Mouse (Mus musculus): ENCODE measurements around the gene Eme1.

Gene Eme1

DNA sequence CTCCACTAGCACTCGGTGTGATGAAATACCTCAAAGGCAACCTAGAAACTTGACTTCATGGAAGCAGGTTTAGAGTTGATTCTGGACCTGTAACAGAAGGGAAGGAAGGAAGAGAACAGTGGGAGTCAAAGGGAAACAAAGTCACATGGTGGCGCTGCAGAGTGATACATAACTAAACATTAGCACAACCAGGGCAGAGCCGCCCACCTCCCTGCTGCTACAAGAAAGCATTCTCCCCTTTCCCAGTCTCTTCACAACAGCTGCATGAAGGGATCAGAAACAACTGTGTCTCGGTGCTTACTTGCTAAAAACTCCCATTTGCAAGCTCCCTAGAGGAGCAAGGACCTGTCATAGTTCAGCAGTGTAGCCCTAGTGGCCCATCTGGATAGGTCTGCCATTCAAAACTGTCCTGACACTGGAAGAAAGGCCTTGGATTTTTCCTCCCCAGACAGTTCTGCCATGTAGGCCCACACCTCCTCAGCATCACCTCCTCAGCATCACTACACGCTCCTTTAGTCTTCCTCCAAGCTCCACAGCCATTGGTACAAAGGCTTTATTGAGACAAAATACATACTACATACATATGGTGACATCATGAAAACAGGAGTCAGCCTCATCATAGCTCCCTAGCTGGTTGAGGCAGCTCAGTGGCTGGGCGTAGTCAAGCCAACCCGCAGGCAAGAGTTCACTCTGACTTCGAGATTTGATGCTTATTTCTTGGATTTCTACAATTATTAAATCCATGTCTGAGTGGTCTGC, 9.1 kb downstream of the Eme1 start:
- no peak for DNase-seq

DNA sequence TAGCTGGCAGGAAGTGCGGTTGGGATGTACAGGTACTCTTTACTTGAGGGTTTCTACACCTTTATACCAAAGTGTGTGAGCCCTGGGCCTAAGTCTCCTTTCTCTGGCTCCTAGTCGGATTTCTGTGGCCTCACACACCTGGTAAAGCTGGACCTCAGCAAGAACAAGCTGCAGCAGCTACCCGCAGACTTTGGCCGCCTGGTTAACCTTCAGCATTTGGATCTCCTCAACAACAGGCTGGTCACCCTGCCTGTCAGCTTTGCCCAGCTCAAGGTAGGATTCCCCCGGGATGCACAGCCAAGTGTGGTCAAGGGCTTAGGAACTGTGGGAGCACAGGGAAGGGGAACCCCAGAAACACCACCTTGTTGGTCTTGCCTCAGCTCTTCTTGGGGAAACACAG, 19.3 kb downstream of the Eme1 start:
- DNase-seq: no peak

DNA sequence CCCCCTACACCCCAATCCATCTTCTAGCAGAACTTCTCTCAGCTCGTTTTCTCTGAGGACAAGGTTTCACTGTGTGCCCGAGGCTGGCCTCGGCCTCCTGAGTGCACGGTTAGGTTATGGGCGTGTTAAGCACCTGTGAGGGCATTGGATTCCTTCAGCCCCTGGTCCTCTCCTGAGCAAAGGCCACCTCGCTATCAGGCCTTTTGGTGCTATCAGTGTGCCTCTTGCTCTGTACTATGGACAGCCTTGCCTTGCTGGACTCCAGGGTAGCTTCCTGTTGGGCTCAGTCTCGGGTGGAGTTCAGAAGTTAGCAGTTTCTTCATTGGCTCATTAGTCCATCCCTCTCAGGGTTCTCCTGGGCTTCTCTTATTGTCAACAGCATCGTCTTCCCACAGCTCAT, 20.8 kb downstream of the Eme1 start:
- no peak for DNase-seq

DNA sequence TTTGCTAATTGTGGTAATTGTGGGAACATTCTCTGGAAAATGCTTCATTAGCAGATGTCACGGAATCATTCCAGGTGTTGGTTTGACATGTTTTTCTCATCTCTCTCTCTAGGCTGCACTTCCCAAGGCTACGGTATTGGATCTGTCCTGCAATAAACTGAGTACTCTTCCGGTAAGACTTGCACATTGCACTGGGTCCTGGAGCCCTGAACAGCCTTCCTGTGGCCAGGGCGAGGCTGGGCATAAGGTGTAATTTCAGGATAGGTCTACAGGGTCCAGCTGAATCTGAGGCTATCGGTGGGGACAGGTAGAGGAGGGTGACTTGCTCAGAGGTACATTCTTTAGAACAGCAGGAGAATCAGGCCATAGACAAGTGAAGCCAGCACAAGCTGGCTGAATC, 21.8 kb downstream of the Eme1 start:
- no peak for DNase-seq

DNA sequence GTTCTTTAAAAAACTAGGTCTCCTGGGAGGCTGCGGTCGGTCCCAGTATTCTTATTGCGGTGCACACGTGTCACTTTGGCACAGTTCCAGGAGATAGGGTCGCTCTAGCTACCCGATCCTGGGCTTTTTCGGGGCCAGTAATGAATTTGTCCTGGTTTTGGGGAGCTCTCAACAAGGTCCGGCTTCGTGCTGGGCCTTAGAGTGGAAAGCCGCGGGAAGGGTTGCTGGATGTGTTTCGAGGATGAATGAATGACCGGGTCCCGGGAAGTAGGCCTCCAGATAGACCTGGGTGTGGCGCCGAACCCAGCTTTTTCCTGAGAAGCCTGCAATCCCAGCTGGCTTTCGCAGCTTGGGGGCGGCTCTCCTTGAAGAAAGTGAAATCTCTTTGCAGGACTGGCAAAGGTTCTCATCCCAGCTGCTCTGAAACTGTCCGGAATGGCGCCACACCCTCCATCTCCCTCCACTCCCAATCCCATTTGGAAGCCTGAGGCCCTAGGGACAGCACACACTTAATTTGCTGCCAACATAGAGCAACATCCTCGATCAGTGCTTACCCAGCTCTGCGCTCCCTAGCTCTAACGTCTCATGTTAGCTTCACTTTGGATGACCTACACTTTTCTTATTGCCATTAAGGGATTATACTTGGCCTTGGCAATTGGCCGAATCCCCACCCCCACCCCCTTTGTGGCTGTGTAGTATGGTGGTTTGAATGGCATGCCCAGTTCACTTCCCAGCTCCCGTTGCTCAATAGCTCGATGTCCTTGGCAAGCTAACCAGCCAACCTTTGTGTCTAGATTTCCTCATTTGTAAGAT, 23.4 kb downstream of the Eme1 start:
- peak; percentile 40 for DNase-seq

DNA sequence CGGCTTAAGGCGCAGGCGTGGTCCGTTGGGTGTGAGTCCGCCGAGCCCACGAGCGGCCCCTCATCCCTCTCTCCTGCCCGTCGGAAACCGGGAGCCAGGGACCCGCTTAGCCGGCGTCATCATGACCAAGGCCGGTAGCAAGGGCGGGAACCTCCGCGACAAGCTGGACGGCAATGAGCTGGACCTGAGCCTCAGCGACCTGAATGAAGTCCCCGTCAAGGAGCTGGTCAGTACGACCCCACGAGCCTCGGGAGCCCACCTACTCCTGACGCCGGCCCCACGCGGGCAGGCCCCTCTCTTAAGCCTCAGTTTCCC, 23.9 kb downstream of the Eme1 start:
- no peak for DNase-seq

DNA sequence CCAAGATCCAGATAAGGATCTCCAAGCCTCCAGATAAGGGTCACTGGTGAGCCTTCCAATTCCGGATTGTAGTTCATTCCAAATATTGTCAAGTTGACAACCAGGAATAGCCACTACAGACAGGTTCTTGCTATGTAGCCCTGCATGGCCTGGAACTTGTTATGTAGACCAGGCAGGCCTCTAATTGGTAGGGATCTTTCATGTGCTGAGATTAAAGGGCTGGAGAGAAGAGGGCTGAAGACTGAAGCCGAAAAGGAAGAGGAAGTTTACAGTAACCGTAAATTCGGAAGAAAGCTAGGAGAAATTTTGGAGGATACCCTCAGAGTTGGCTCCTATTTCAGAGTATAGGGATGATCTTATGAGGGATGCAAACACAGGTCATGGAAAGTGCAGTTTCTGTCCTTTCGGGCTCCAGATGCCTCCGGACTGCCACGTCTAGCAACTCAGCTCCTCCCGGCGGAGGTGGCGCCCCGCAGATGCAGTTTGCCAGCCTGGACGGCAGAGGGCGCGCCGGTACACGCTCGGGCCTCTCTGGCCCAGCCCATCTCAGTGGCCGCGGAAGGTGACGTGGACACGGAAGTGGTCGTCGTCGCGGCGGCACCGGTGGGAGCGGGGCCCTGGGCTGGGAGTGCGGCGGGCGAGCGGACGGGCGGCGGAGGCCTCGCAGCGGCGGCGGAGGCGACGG, 24.4 kb downstream of the Eme1 start, which contains the start of gene Lrrc59:
Gene Lrrc59 (plus strand): TSS at position 569 of the 685 bp plus-strand sequence.
- DNase-seq: peak; percentile 98

DNA sequence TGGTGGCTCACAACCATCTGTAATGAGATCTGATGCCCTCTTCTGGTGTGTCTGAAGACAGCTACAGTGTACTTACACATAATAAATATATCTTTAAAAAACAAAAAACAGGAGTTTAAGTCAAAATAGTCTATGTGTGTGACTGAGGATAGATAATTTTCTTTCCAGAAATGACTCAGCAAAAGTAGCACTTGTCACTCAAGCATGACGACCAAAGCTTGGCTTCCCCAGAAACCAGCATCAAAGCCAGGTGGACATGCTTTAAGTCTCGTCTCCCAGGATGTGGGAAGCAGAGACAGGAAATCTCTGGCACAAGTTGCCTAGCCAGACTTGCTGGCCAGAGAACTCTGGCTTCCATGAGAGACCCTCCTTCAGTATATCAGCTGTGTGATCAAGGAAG, 31.6 kb downstream of the Eme1 start:
- no peak for DNase-seq

DNA sequence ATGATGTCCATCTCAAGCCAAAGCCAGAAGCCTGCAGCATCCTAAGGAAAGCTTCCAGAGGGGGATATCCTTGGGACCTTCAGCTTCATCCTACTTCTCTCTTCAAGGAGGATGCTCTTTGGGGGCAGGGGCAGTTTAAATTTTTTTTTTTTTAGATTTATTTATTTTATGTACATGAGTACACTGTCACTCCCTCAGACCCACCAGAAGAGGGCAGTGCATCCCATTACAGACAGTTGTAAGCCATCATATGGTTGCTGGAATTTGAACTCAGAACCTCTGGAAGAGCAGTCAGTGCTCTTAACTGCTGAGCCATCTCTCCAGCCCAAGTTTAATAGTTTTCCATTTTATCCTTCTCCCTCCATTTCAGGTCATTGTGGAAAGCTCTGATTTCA, 32.3 kb downstream of the Eme1 start:
- DNase-seq: no peak

DNA sequence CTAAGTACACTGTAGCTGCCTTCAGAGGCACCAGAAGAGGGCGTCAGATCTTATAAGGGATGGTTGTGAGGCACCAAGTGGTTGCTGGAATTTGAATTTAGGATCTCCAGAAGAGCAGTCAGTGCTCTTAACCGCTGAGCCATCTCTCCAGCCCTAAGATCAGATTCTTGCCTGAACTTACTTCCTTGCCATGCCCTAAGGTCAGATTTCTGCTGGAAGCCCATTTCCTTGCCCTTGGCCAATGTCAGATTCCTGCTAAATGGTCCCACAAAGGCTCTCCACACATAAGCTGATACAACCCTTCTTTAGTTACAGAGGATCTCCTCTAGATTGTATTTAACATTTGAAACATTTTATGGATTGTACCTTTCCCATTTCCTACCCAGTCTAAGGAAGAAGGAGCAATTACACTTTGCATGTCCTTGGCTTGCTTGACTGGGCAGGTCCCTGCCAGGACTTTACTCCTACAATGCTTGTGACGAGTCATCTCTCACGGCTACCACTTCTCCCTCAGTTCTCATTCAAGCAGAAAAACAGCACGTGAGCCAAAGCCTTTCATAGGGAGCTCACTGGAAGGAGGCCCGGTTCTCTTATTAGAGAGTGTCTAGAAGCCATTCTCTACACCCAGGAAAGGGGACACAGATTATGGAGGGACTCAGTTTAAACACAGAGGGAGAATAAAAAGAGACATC, 32.9 kb downstream of the Eme1 start:
- no peak for DNase-seq

DNA sequence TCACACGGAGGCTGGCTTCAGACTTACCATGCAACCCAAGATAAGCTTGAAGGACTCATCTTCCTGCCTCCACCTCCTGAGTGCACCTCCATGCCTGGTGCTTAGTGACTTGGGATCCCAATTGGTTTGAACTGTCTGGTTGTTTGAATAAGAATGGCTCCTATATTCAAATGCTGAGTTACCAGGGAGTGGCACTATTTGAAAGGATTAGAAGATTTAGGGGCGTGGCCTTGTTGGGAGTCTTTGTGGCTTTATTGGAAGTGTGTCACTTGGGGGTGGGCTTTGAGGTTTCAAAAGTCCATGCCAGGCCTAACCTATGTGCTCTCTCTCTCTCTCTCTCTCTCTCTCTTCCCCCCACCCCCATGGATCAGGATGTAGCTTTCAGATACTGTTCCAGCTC, 36.1 kb downstream of the Eme1 start:
- no peak for DNase-seq

DNA sequence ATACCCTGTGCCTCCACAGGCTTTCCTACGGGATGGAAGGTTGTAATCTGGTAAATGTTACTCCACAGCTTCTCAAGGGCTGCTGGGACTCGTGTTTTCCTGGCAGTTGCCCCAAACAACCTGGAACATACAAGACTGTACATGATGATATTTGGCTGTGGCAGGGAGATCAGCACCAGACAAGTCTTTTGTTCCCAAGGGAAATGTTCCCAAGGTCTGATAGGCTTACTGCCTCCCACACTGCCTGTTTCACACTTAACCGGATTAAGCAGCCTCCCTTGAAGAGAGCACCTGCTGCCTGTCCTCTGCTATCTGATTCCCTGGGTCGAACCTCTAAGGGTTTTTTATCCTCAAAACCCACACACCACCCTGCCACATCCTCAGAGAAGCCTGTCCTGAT, 38.3 kb downstream of the Eme1 start:
- DNase-seq: no peak

DNA sequence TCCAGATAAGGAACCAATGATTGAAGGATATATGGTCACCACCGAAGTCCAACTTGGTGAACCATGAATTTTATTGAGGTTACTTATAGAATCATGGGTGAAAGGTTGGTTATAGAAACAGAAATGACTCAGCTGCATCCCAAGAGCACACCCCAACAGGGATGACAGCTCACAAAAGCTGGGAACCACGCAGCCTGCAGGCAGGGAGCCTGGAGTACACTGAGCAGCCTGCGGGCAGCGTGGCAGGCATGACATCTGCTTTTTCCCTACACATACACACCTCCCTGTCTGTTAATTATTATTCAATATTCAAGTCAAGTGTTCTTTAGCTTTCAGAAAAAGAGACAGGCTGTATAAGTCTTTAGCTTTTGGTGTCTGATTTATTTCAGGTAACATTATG, 39.2 kb downstream of the Eme1 start:
- no peak for DNase-seq

DNA sequence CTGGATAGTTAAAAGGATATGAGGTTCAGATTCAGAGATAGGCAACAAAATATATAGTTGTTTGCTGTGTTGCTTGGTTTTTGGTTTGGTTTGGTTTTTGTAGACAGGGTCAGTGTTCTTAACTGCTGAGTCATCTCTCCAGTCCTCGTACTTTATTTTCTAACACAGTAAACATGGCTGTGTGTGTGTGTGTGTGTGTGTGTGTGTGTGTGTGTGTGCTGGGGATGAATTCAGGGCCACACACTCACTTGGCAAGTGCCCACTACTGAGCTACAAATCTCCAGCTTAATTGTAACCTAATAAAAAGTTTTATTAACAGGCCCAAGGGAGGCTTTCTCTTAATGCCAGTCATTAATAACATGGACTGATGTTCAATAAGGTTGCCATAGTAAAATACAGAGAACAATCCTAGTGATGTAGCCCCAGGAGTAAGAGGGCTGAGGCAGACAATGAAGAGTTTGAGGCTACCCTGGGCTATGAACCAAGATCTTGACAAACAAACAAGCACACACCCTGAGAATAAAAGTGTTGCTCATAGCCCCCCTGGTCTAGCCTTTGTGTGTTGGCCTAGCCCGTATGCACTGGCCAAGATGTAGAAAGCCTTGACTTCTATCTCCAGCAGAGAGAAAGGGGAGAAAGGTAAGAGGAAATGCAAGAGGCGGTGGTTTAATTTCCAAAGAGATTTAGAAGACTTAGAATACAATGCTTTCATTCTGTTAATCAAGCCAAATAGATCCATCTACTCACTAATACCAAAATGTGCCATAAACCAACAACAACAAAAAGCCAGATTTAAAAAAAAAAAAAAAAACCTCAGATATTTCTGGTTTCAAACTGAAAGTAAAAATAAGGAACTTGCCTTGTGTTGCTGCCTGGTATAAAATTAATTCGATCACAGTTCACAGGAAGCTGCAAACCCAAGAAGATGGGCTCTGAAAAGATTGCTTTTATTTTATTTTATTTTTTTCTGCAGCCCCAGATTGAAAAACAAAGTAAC, 42.7 kb downstream of the Eme1 start:
- no peak for DNase-seq

DNA sequence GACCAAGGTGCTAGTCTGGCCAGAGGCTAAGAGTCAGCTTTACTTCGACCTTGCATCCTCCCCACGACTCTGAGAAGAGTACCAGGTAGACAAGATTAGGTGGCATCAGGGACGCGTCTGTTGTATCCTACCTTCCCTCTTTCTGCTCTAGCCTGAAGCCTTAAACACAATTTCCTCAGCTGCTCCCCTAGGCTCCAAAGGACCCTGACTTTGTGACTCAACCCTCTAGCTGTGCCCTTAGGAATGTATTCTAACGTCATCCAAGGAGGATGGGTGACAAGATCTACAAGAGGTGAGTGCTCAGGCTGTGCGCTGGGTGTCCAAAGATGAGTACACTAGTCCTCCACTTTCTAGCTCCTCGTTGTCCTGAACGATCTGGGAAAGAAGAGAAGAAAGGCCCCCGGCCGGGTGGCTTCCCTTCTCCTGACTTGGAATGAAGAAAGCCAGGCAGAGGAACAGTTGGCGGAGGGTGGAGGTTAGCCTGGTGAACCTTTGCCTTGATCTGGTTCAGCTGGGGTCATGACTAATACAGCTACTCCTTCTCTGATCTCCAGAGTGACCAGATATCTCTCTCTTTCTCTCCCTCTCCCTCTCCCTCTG, 51.3 kb downstream of the Eme1 start:
- DNase-seq: no peak

DNA sequence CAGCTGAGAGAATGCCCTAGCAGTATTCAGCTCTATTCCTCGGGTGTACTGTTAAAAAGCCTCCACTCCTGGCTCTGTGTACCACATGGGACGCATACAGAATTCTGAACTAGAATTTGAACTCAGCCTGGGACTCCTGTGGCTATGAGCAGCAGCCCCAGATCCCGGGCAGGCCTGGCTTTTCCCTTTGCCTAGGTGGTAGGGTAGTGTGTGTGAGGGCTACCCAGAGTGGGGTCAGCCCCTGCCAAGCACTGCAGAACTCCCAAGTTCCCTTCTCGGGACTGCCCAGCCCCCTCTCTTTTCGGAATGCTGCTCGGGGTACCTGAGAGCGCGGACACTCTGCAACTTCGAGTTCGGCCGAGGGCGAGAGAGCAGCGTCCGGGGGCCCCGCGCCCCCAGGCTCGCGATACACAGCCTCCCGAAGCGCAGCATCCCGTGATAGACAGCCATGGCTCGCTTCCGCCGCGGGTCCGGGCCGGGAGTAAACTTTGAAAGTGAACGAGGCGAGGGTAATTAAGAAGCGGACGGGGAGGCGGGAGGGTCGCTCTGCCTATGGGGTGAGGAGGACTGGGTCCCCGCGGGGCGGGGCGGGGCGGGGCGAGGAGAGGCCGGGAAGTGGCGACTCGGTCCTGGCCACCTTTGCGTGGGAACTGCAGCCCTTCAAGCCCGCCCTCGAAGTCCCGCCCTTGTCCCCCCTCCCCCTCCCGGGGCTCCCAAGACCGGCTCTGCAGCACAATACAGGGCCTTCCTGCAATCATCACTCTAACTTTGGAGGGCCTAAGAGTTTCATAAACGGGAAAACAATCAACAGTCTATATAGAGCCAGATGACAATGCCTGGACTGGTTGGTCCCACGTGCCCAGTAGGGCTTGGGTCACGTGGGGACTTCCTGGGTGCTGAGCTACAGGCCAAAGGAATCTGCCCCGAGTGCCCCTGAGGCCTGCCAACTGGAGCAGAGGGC, 52.2 kb downstream of the Eme1 start, which contains the start of gene Acsf2:
Gene Acsf2 (minus strand): TSS at position 551 of the 961 bp plus-strand sequence.
- peak; percentile 80 for DNase-seq

DNA sequence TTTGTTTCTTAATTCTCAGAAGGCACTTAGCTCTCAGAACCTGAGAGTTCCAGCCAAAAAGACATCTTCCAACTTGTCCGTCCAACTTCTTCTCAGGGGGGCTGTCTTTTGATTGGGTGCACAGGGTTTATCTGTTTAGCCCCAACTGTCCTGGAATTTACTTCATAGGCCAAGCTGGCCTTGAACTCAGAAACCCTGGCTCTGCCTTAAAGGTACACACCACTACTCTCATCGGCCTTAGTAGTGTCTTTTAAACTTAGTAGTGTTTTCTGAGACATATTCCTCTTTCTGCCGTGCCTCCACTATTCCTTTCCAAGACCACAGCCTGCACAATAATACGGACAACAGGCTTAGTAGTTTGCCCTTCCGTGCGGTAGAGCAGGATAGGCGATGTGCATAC, 53.3 kb downstream of the Eme1 start:
- no peak for DNase-seq

DNA sequence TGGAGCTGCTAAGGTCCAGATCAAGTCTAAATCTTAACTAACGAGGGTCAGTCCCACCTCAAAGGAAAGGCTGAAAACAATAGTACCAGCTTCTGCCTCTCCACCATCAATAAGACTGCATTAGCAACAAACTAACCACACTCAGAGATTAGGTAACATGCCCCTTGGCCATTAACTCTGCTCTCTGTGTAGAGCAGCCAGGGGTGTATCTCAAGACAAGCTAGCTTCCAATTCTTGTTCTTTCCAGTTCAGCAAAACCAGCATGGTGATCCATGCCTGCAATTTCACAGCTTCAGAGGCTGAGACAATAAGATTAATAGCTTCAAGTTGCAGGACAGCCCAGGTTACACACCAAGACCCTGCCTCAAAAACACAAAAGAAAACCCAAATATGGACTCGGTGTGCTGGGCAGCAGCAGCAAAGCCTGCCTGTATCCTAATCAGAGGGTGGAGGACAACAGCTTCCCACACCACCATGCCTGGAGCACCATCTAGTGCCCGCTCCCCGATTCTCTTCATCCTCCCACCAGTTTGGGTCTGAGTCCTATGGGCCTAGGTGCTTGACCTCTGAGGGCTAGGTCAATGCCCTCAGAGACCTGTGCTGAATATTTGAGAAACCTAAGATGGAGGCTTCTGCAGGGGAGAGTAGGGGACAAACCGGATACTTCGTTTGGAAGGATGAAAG, 55.2 kb downstream of the Eme1 start:
- no peak for DNase-seq

DNA sequence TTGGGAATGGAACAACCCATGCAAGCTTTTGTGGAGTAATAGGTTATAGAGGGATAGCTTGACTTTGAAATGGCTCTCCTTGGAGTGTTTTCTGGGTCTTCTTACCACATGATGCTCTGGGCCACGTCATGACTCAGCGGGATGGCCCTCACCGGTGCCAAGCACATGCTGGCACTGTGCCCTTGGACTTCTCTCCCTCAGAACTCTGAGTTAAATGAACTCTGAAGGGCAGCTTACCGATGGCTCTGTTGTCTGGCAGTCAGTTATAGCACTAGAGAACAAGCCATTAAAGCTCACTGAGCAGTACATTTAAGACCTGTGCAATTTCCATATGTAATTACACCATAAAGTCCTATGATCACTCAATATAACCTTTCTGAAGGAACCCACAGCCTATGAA, 56.4 kb downstream of the Eme1 start:
- no peak for DNase-seq

All from lung, postnatal 14 days (tissue).